Mouse (Mus musculus) midbrain, embryonic 12.5 days (tissue): ENCODE results near the gene Gm21985. TPM values are rescaled to one million over a fixed set of nuclear protein-coding genes. Genes with fewer than 3 reads are reported as not detected.
"Not testable (repeated sequence)": the region's sequence is repeated elsewhere in the genome, so short reads cannot be mapped to it uniquely, and the experiment has no call there.

Source experiments
- ATAC-seq: fragments of 200-750 bp; cut with Nextera tagmentation; 2 replicates; pipeline ENCODE4 v1.8.0; 2017; ENCODE audit warnings: low read depth, moderate TSS enrichment, moderate library complexity; ENCODE audit not compliant: low FRiP score
- H3K27ac ChIP-seq: fragments of 300-500 bp; sonication (generic); replicated peaks from 2 replicates; pipeline ENCODE4 v1.5.1; 2016; ENCODE audit warnings: mild to moderate bottlenecking
- H3K27me3 ChIP-seq: fragments of 300-500 bp; sonication (generic); 2 replicates; pipeline ENCODE4 v1.6.1; 2016; ENCODE audit warnings: mild to moderate bottlenecking
- H3K36me3 ChIP-seq: fragments of 300-500 bp; sonication (generic); 2 replicates; pipeline ENCODE4 v1.6.1; 2016
- H3K4me1 ChIP-seq: fragments of 300-500 bp; sonication (generic); 2 replicates; pipeline ENCODE4 v1.6.1; 2016
- H3K4me2 ChIP-seq: fragments of 300-500 bp; sonication (generic); replicated peaks from 2 replicates; pipeline ENCODE4 v1.6.1; 2016; ENCODE audit warnings: mild to moderate bottlenecking, moderate library complexity
- H3K4me3 ChIP-seq: fragments of 300-500 bp; sonication (generic); 2 replicates; pipeline ENCODE4 v1.5.1; 2016; ENCODE audit warnings: mild to moderate bottlenecking
- H3K9ac ChIP-seq: fragments of 300-500 bp; sonication (generic); replicated peaks from 2 replicates; pipeline ENCODE4 v1.6.1; 2016; ENCODE audit warnings: mild to moderate bottlenecking, moderate library complexity
- H3K9me3 ChIP-seq: fragments of 300-500 bp; sonication (generic); 2 replicates; pipeline ENCODE4 v1.6.1; 2016; ENCODE audit warnings: mild to moderate bottlenecking
- WGBS: fragments of 180-500 bp; shearing (Covaris S2); methylation state at CpG from one replicate; pipeline ENCODE4 v1.1.7; 2016; 5-methylcytosine and 5-hydroxymethylcytosine counted together
- polyA plus RNA-seq: library from polyadenylated mRNA; unstranded; fragments of >200 nt; fragmentation: Nextera tagmentation; extraction: Ambion mirVana; gene quantifications from 2 replicates; pipeline ENCODE4 v1.2.1, GENCODE M21; 2016

Gm21985 gene
- polyA plus RNA-seq, 1 experiment from 2014 or later: not detected

GRCm38 (mm10) chr2:112267547-112268269, 1.6 kb downstream of the Gm21985 start:
- no peaks in the 10 kb centered on the region for H3K9me3 ChIP-seq
- ATAC-seq: no peak
- no peak overlapping the region for H3K4me3 ChIP-seq
- H3K27me3 ChIP-seq: no peaks in the 10 kb centered on the region
- no peak overlapping the region for H3K9ac ChIP-seq
- H3K36me3 ChIP-seq: no peaks in the 10 kb centered on the region
- H3K4me2 ChIP-seq: peak overlapping the region; percentile 92
- H3K27ac ChIP-seq: no peak overlapping the region
- peaks cover 33% of the 10 kb centered on the region for H3K4me1 ChIP-seq
- 85% methylated on average over 8 of the region's 8 CpGs for WGBS

GRCm38 (mm10) chr2:112270011-112270410, 3.9 kb downstream of the Gm21985 start:
- 93% methylated on average over 2 of the region's 2 CpGs for WGBS
- no peaks in the 10 kb centered on the region for H3K27me3 ChIP-seq
- no peak overlapping the region for H3K4me3 ChIP-seq
- H3K4me2 ChIP-seq: no peak overlapping the region
- H3K27ac ChIP-seq: no peak overlapping the region
- H3K36me3 ChIP-seq: no peaks in the 10 kb centered on the region
- peaks cover 25% of the 10 kb centered on the region for H3K4me1 ChIP-seq
- no peak overlapping the region for H3K9ac ChIP-seq
- no peak for ATAC-seq
- no peaks in the 10 kb centered on the region for H3K9me3 ChIP-seq

- Histone ChIP-seq H3K36me3 (no peaks in the 10 kb centered on the region), H3K27me3 (no peaks in the 10 kb centered on the region), H3K9ac (no peak overlapping the region), H3K4me1 (peaks cover 10% of the 10 kb centered on the region), H3K27ac (no peak overlapping the region), H3K4me3 (no peak overlapping the region), H3K9me3 (no peaks in the 10 kb centered on the region), H3K4me2 (no peak overlapping the region)
- WGBS: 92% methylated on average over 2 of the region's 2 CpGs
- no peak for ATAC-seq
Measured at GRCm38 (mm10) chr2:112272909-112273308, 6.8 kb downstream of the Gm21985 start.

- H3K27me3 ChIP-seq: no peaks in the 10 kb centered on the region
- peaks cover 7% of the 10 kb centered on the region for H3K4me1 ChIP-seq
- no peak overlapping the region for H3K4me2 ChIP-seq
- no peak for ATAC-seq
- WGBS: 94% methylated on average over 6 of the region's 6 CpGs
- H3K9ac ChIP-seq: no peak overlapping the region
- H3K27ac ChIP-seq: no peak overlapping the region
- H3K36me3 ChIP-seq: no peaks in the 10 kb centered on the region
- no peak overlapping the region for H3K4me3 ChIP-seq
- H3K9me3 ChIP-seq: no peaks in the 10 kb centered on the region
Measured at GRCm38 (mm10) chr2:112273474-112273873, 7.4 kb downstream of the Gm21985 start.

GRCm38 (mm10) chr2:112276870-112277269, 10.8 kb downstream of the Gm21985 start:
- 90% methylated on average over 3 of the region's 3 CpGs for WGBS
- H3K4me2 ChIP-seq: no peak overlapping the region

GRCm38 (mm10) chr2:112282846-112283245, 16.7 kb downstream of the Gm21985 start:
- Histone ChIP-seq H3K4me3 (no peak overlapping the region), H3K4me2 (no peak overlapping the region), H3K9ac (no peak overlapping the region), H3K36me3 (no peaks in the 10 kb centered on the region), H3K9me3 (no peaks in the 10 kb centered on the region), H3K4me1 (no peaks in the 10 kb centered on the region; the same call in 1 of the 2 replicates), H3K27me3 (no peaks in the 10 kb centered on the region), H3K27ac (no peak overlapping the region)
- ATAC-seq: no peak
- 93% methylated on average over 1 of the region's 1 CpGs for WGBS

More at GRCm38 (mm10) chr2:112276870-112277269, 10.8 kb downstream of the Gm21985 start:
- Histone ChIP-seq H3K9me3 (no peaks in the 10 kb centered on the region), H3K27ac (no peak overlapping the region), H3K4me3 (no peak overlapping the region), H3K36me3 (no peaks in the 10 kb centered on the region), H3K27me3 (no peaks in the 10 kb centered on the region), H3K4me1 (no peaks in the 10 kb centered on the region), H3K9ac (no peak overlapping the region)
- no peak for ATAC-seq

- peak; percentile 92 for ATAC-seq
Measured at GRCm38 (mm10) chr2:112284363-112285030, 18.4 kb downstream of the Gm21985 start.

GRCm38 (mm10) chr2:112285031-112285390, 18.9 kb downstream of the Gm21985 start:
- 69% methylated on average over 6 of the region's 6 CpGs for WGBS
- H3K4me1 ChIP-seq: no peaks in the 10 kb centered on the region; the same call in 1 of the 2 replicates
- no peak for ATAC-seq
- no peak overlapping the region for H3K9ac ChIP-seq
- H3K27me3 ChIP-seq: no peaks in the 10 kb centered on the region
- H3K36me3 ChIP-seq: no peaks in the 10 kb centered on the region
- H3K9me3 ChIP-seq: no peaks in the 10 kb centered on the region
- peak overlapping the region; percentile 77 for H3K4me2 ChIP-seq
- peak overlapping the region; percentile 45 for H3K4me3 ChIP-seq
- H3K27ac ChIP-seq: no peak overlapping the region

More at GRCm38 (mm10) chr2:112284363-112285030, 18.4 kb downstream of the Gm21985 start:
- peak overlapping the region; percentile 45 for H3K4me3 ChIP-seq
- H3K27ac ChIP-seq: no peak overlapping the region
- H3K36me3 ChIP-seq: no peaks in the 10 kb centered on the region
- H3K4me2 ChIP-seq: peak overlapping the region; percentile 77
- no peaks in the 10 kb centered on the region for H3K9me3 ChIP-seq
- H3K9ac ChIP-seq: peak overlapping the region; percentile 48
- no peaks in the 10 kb centered on the region for H3K27me3 ChIP-seq
- WGBS: 2% methylated on average over 21 of the region's 21 CpGs
- H3K4me1 ChIP-seq: no peaks in the 10 kb centered on the region; the same call in 1 of the 2 replicates

- H3K4me2 ChIP-seq, H3K4me3 ChIP-seq, H3K27me3 ChIP-seq, H3K27ac ChIP-seq, ATAC-seq, H3K9ac ChIP-seq, H3K9me3 ChIP-seq, H3K4me1 ChIP-seq, H3K36me3 ChIP-seq: not testable (repeated sequence)
- WGBS: 96% methylated on average over 1 of the region's 1 CpGs
Measured at GRCm38 (mm10) chr2:112286062-112286461, 19.9 kb downstream of the Gm21985 start.

GRCm38 (mm10) chr2:112287059-112287458, 20.9 kb downstream of the Gm21985 start:
- H3K9me3 ChIP-seq: no peaks in the 10 kb centered on the region
- H3K9ac ChIP-seq: no peak overlapping the region
- ATAC-seq: no peak
- H3K4me1 ChIP-seq: no peaks in the 10 kb centered on the region; the same call in 1 of the 2 replicates
- H3K4me2 ChIP-seq: no peak overlapping the region
- H3K36me3 ChIP-seq: no peaks in the 10 kb centered on the region
- no peak overlapping the region for H3K27ac ChIP-seq
- no peak overlapping the region for H3K4me3 ChIP-seq
- H3K27me3 ChIP-seq: no peaks in the 10 kb centered on the region
- 63% methylated on average over 4 of the region's 4 CpGs for WGBS

- Histone ChIP-seq H3K4me1 (no peaks in the 10 kb centered on the region; the same call in 1 of the 2 replicates), H3K27ac (no peak overlapping the region), H3K9ac (no peak overlapping the region), H3K27me3 (no peaks in the 10 kb centered on the region), H3K9me3 (no peaks in the 10 kb centered on the region), H3K4me2 (no peak overlapping the region), H3K4me3 (no peak overlapping the region), H3K36me3 (no peaks in the 10 kb centered on the region)
- 94% methylated on average over 3 of the region's 3 CpGs for WGBS
- no peak for ATAC-seq
Measured at GRCm38 (mm10) chr2:112289507-112289906, 23.4 kb downstream of the Gm21985 start.

GRCm38 (mm10) chr2:112292823-112293222, 26.7 kb downstream of the Gm21985 start:
- no peak for ATAC-seq
- no peaks in the 10 kb centered on the region for H3K4me1 ChIP-seq
- no peak overlapping the region for H3K27ac ChIP-seq
- H3K9ac ChIP-seq: no peak overlapping the region
- no peaks in the 10 kb centered on the region for H3K27me3 ChIP-seq
- no peak overlapping the region for H3K4me2 ChIP-seq
- H3K4me3 ChIP-seq: no peak overlapping the region
- H3K36me3 ChIP-seq: no peaks in the 10 kb centered on the region
- 94% methylated on average over 2 of the region's 2 CpGs for WGBS
- H3K9me3 ChIP-seq: no peaks in the 10 kb centered on the region
